Mouse (Mus musculus) embryonic facial prominence, embryonic 10.5 days (tissue): ENCODE data around the gene Apaf1. TPM values are rescaled to one million over a fixed set of nuclear protein-coding genes. Genes with fewer than 3 reads are reported as not detected.

Experiments used
- polyA plus RNA-seq: library from polyadenylated mRNA; unstranded; fragments of >200 nt; fragmentation: Nextera tagmentation; extraction: Ambion mirVana; gene quantifications from 2 replicates; pipeline ENCODE4 v1.2.1, GENCODE M21; 2016

Apaf1 gene
- polyA plus RNA-seq, 1 experiment from 2014 or later, result 26.8 TPM

Other genes with a start within 250 kb of the Apaf1 start
- 21.0 and 22.9 TPM in 2 replicates for gene Ikbip, start 170 bp upstream of the Apaf1 start, polyA plus RNA-seq
- 397 and 400 TPM in 2 replicates for gene Slc25a3, start 41.3 kb upstream of the Apaf1 start, polyA plus RNA-seq
- gene Tmpo, start 98.5 kb upstream of the Apaf1 start, polyA plus RNA-seq, result 260 and 265 TPM in 2 replicates